Mouse (Mus musculus) ES-Bruce4 (cell line): Measurements from ENCODE around the gene Pfkfb1.

Source experiments
- CTCF ChIP-seq: IDR thresholded peaks from one replicate; pipeline ENCODE4 v1.8.1; 2011; ENCODE audit warnings: low read depth, low read length
- POLR2A ChIP-seq: IDR thresholded peaks from one replicate; pipeline ENCODE4 v1.8.1; 2011; ENCODE audit warnings: low read length; ENCODE audit not compliant: insufficient read depth

- TF ChIP-seq CTCF (no peak), POLR2A (no peak)
Measured at GRCm38 (mm10) chrX:150581921-150582320, 6.1 kb upstream of the Pfkfb1 start.
